Mouse (Mus musculus) hindbrain, embryonic 12.5 days (tissue): ENCODE measurements at regions not wholly inside any gene's neighbourhood (a gene's known extent, or its start where the extent isn't known, plus 50 kb on each side); places are given as distances from the start of the nearest gene placed in this dataset.

ENCODE experiments used
- ATAC-seq: fragments of 200-750 bp; cut with Nextera tagmentation; 2 replicates; pipeline ENCODE4 v1.8.0; 2017; ENCODE audit warnings: moderate TSS enrichment; ENCODE audit not compliant: low FRiP score
- H3K27ac ChIP-seq: fragments of 300-500 bp; sonication (generic); 2 replicates; pipeline ENCODE4 v1.5.1; 2016; ENCODE audit warnings: mild to moderate bottlenecking
- H3K27me3 ChIP-seq: fragments of 300-500 bp; sonication (generic); 2 replicates; pipeline ENCODE4 v1.6.1; 2016; ENCODE audit warnings: mild to moderate bottlenecking
- H3K36me3 ChIP-seq: fragments of 300-500 bp; sonication (generic); 2 replicates; pipeline ENCODE4 v1.6.1; 2016; ENCODE audit warnings: mild to moderate bottlenecking
- H3K4me1 ChIP-seq: fragments of 300-500 bp; sonication (generic); 2 replicates; pipeline ENCODE4 v1.6.1; 2016
- H3K4me2 ChIP-seq: fragments of 300-500 bp; sonication (generic); replicated peaks from 2 replicates; pipeline ENCODE4 v1.6.1; 2016; ENCODE audit warnings: mild to moderate bottlenecking
- H3K4me3 ChIP-seq: fragments of 300-500 bp; sonication (generic); 2 replicates; pipeline ENCODE4 v1.5.1; 2016; ENCODE audit warnings: mild to moderate bottlenecking
- H3K9ac ChIP-seq: fragments of 300-500 bp; sonication (generic); 2 replicates; pipeline ENCODE4 v1.6.1; 2016; ENCODE audit warnings: mild to moderate bottlenecking, moderate library complexity
- H3K9me3 ChIP-seq: fragments of 300-500 bp; sonication (generic); replicated peaks from 2 replicates; pipeline ENCODE4 v1.6.1; 2016; ENCODE audit warnings: mild to moderate bottlenecking
- WGBS: fragments of 180-500 bp; shearing (Covaris S2); methylation state at CpG from one replicate; pipeline ENCODE4 v1.1.7; 2016; 5-methylcytosine and 5-hydroxymethylcytosine counted together

DNA sequence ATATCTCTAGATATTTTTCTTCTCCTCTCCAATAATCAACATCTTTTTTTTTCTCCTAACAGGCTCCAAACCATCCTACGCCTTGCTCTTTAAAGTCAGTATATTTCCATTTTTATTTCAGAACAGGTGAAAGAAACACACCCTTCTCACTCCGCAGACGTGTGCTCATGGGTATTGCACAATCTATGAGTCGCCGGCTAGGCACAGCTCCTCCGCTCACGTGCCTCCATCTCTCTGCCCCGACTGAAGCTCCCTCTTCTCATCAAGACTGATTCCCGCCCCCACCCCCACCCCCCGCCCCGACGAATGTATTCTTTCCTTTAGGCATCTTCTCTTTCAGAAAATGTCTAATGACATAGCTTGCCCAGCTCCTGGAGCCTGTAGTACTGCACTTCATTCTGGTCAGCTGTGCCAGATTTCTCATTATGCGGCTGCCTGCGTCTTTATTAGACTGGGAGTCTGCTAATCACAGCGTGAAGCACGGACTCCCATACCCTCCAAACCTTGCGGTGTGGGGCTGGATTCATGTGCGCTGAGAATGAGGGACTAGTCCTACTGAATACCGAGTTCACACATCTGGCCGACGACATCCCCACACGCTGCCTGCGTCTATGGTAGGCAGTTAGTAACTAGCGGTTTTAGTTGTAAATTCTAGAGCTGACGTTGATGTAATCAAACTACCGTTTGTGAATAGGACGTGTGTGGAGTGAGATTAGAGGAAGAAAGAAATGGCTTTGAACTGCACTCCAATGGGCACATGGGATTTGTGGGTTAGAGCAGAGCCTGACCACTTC is 327.9 kb downstream of the Adamts20 start:
- peaks cover 7% of the 10 kb centered on the region; the same call in 1 of the 2 replicates for H3K4me1 ChIP-seq
- H3K4me2 ChIP-seq, result peak overlapping the region; percentile 30
- peak; percentile 77 for ATAC-seq
- no peaks in the 10 kb centered on the region for H3K36me3 ChIP-seq
- peaks cover 4% of the 10 kb centered on the region; the same call in 1 of the 2 replicates for H3K9me3 ChIP-seq
- H3K4me3 ChIP-seq, result no peak overlapping the region
- no peaks in the 10 kb centered on the region for H3K27me3 ChIP-seq
- 66% methylated on average over 27 of the region's 27 CpGs for WGBS
- H3K9ac ChIP-seq, result no peak overlapping the region
- H3K27ac ChIP-seq, result peak overlapping the region; percentile 17; the same call in 1 of the 2 replicates

DNA sequence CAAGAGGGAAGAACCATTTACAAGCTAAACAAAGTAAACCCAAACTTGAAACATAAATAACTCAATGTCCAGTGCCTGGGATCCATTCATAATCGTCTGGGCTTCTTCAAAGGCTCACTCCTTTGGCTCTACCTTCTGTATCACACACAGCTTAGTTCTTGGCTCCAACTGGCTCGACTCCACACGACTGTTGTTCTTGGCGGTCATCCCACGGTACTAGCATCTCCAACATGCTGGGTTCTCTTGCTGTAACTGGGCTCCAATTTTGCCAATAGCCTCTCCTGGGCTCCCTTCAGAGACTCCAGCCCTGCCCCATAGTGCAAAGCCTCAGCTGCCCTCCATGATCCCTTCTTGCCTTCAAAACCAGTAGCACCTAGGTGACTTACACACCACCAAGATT is 352.4 kb downstream of the Adamts20 start:
- WGBS, result 82% methylated on average over 5 of the region's 5 CpGs
- no peaks in the 10 kb centered on the region for H3K27me3 ChIP-seq
- H3K9ac ChIP-seq, result no peak overlapping the region
- ATAC-seq, result no peak
- H3K9me3 ChIP-seq, result 0 out of 2 replicates have a peak, but pooled peaks cover 4% of the 10 kb centered on the region
- H3K27ac ChIP-seq, result no peak overlapping the region
- H3K4me1 ChIP-seq, result no peaks in the 10 kb centered on the region
- no peak overlapping the region for H3K4me2 ChIP-seq
- no peaks in the 10 kb centered on the region for H3K36me3 ChIP-seq
- H3K4me3 ChIP-seq, result no peak overlapping the region

- WGBS, result 42% methylated on average over 2 of the region's 2 CpGs
- H3K9ac ChIP-seq, result no peak overlapping the region
- H3K4me3 ChIP-seq, result no peak overlapping the region
- no peak overlapping the region for H3K27ac ChIP-seq
- no peak overlapping the region for H3K4me2 ChIP-seq
- no peaks in the 10 kb centered on the region for H3K4me1 ChIP-seq
- H3K36me3 ChIP-seq, result no peaks in the 10 kb centered on the region
- H3K9me3 ChIP-seq, result 0 out of 2 replicates have a peak, but pooled peaks cover 4% of the 10 kb centered on the region
- no peaks in the 10 kb centered on the region for H3K27me3 ChIP-seq
- no peak for ATAC-seq
Measured at GRCm38 (mm10) chr15:94107186-94107716, 358.0 kb downstream of the Adamts20 start.

- H3K4me2 ChIP-seq, result no peak overlapping the region
- no peak overlapping the region for H3K9ac ChIP-seq
- H3K9me3 ChIP-seq, result no peaks in the 10 kb centered on the region
- no peaks in the 10 kb centered on the region for H3K27me3 ChIP-seq
- no peaks in the 10 kb centered on the region for H3K4me1 ChIP-seq
- no peak for ATAC-seq
- H3K36me3 ChIP-seq, result no peaks in the 10 kb centered on the region
- H3K4me3 ChIP-seq, result no peak overlapping the region
- 82% methylated on average over 5 of the region's 5 CpGs for WGBS
- no peak overlapping the region for H3K27ac ChIP-seq
Measured at GRCm38 (mm10) chr15:94090644-94091043, 374.6 kb downstream of the Adamts20 start.

- ATAC-seq, result no peak
- no peaks in the 10 kb centered on the region for H3K36me3 ChIP-seq
- H3K4me1 ChIP-seq, result no peaks in the 10 kb centered on the region
- H3K4me2 ChIP-seq, result no peak overlapping the region
- 59% methylated on average over 6 of the region's 6 CpGs for WGBS
- H3K4me3 ChIP-seq, result no peak overlapping the region
- H3K27me3 ChIP-seq, result no peaks in the 10 kb centered on the region
- no peaks in the 10 kb centered on the region for H3K9me3 ChIP-seq
- no peak overlapping the region for H3K27ac ChIP-seq
- no peak overlapping the region for H3K9ac ChIP-seq
Measured at GRCm38 (mm10) chr15:94089856-94090255, 375.4 kb downstream of the Adamts20 start.

DNA sequence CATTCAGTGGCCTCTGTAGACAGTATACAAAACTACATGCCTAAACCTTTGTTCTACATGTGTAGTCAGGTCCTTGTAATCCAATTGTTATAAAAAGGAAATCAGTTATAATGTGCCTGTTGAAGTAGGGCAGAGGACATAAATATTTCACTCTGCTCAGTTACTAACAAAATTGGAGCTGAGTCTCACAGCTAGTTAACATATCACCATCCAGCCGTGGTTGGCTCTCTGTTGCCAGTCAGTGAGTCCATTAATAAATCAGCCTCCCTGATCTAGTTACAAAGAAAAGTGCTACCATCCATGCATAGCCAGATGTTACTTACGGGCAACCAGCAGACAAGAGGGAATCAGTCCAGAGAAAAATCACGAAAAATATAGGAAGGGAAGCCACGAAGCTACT is 382.8 kb downstream of the Adamts20 start:
- ATAC-seq, result no peak
- no peak overlapping the region for H3K4me2 ChIP-seq
- 83% methylated on average over 4 of the region's 4 CpGs for WGBS
- no peak overlapping the region for H3K9ac ChIP-seq
- no peaks in the 10 kb centered on the region for H3K36me3 ChIP-seq
- H3K27me3 ChIP-seq, result no peaks in the 10 kb centered on the region
- no peak overlapping the region for H3K27ac ChIP-seq
- no peaks in the 10 kb centered on the region for H3K9me3 ChIP-seq
- H3K4me3 ChIP-seq, result no peak overlapping the region
- H3K4me1 ChIP-seq, result no peaks in the 10 kb centered on the region

- no peaks in the 10 kb centered on the region for H3K36me3 ChIP-seq
- no peak overlapping the region for H3K4me3 ChIP-seq
- H3K27me3 ChIP-seq, result no peaks in the 10 kb centered on the region
- no peak overlapping the region for H3K27ac ChIP-seq
- H3K9me3 ChIP-seq, result no peaks in the 10 kb centered on the region
- no peak overlapping the region for H3K4me2 ChIP-seq
- 89% methylated on average over 6 of the region's 6 CpGs for WGBS
- no peaks in the 10 kb centered on the region for H3K4me1 ChIP-seq
- ATAC-seq, result no peak
- H3K9ac ChIP-seq, result no peak overlapping the region
Measured at GRCm38 (mm10) chr15:94077056-94077455, 388.2 kb downstream of the Adamts20 start.

DNA sequence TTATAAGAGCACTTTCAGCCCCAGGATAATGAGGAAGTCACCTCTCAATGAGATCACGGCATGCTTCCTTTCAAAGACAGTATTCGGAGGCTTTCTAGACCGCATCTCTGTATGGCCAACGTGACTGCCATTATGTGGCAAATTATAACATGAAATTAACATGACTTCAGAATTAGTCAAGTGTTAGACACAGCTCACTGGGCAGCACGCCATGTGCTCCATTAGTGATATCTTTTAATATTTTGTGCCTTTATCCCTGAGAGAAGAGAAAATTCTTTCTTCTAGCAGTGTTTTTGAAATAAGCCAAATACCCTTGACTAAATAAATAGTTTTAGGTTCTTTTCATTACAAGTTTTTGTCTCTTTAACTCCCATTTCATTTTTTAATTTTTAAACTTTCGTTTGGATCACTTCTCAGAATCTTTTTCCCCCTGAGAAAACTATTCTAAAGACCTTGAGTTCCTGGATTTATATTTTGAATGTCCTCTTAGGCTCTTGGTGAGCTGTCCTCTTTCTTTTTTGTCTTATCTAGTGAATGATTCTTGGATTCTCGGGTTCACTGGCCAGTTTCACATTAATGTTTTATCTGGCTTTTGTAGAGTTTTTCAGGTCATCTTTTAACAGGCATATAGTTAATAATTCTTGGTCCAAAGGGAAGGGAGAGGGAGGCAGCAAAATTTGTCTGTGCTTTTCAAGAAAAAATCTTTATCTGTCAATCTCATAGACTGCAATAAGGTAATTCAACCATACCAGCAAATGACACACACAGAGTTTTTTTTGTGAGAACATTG is 390.9 kb downstream of the Adamts20 start:
- H3K27me3 ChIP-seq, result no peaks in the 10 kb centered on the region
- 74% methylated on average over 7 of the region's 7 CpGs for WGBS
- H3K4me2 ChIP-seq, result no peak overlapping the region
- H3K4me3 ChIP-seq, result no peak overlapping the region
- no peaks in the 10 kb centered on the region for H3K9me3 ChIP-seq
- no peaks in the 10 kb centered on the region for H3K4me1 ChIP-seq
- H3K9ac ChIP-seq, result no peak overlapping the region
- ATAC-seq, result no peak
- H3K36me3 ChIP-seq, result no peaks in the 10 kb centered on the region
- H3K27ac ChIP-seq, result no peak overlapping the region

GRCm38 (mm10) chr15:94067721-94068120 is 397.5 kb downstream of the Adamts20 start:
- Histone ChIP-seq H3K9me3 (no peaks in the 10 kb centered on the region), H3K9ac (no peak overlapping the region), H3K36me3 (no peaks in the 10 kb centered on the region), H3K4me1 (no peaks in the 10 kb centered on the region), H3K4me2 (no peak overlapping the region), H3K27me3 (no peaks in the 10 kb centered on the region), H3K4me3 (no peak overlapping the region), H3K27ac (no peak overlapping the region)
- no peak for ATAC-seq
- WGBS, result 87% methylated on average over 3 of the region's 3 CpGs

DNA sequence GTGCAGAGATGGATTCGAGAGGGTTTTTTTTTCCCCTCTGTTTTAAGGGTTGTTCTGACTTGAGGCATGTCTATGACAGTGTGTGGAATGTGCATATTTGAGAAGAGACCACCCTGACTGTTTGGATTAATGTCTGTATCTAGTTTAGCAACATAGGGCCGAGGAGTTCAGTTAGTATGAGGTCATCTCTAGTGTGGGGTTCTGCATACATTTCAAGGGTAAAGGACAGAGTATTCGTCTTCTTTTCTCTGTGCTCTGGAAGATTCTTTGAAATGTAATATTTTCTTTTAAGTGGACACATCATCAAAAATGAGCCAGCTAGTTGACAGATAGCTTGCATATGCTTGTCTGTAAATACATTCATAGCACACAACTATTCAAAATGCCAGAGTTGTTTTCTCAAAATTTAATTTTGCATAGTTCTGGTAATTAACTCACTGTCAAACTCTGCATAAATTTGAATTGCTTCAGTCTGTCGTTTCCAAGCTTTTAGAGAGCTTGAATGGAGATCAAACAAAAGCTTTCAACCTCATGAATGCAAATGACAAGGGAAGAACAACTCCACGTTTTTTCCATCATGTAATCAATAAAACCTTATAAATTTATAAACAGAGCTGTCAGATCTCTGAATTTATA is 415.5 kb downstream of the Adamts20 start:
- Histone ChIP-seq H3K27ac (no peak overlapping the region), H3K9me3 (no peaks in the 10 kb centered on the region), H3K9ac (no peak overlapping the region), H3K36me3 (no peaks in the 10 kb centered on the region), H3K4me2 (no peak overlapping the region), H3K27me3 (no peaks in the 10 kb centered on the region), H3K4me1 (no peaks in the 10 kb centered on the region), H3K4me3 (no peak overlapping the region)
- ATAC-seq, result no peak
- 41% methylated on average over 5 of the region's 5 CpGs for WGBS

DNA sequence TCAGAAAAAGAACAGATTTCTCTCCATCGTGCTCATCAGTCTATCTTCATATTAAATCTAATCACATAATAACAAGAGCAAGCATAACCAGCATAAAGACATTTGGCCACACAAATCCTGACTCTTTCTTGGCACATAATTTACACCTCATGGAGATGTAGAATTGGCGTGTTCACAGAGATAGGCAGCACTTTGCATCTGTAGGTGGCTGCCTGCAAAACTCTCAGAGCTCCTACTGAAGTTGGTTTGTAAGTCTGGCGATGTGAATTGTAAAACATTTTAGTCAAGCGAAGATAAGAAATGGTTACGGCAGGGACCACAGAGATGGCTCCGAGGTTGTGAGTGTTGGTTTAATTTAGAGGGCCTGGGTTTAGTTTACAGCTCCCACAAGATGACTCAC is 419.0 kb downstream of the Adamts20 start:
- Histone ChIP-seq H3K27me3 (no peaks in the 10 kb centered on the region), H3K4me1 (no peaks in the 10 kb centered on the region), H3K9ac (no peak overlapping the region), H3K9me3 (no peaks in the 10 kb centered on the region), H3K4me2 (no peak overlapping the region), H3K36me3 (no peaks in the 10 kb centered on the region), H3K27ac (no peak overlapping the region), H3K4me3 (no peak overlapping the region)
- no peak for ATAC-seq
- 90% methylated on average over 6 of the region's 6 CpGs for WGBS

GRCm38 (mm10) chr15:94045131-94045756 is 420.0 kb downstream of the Adamts20 start:
- 80% methylated on average over 18 of the region's 18 CpGs for WGBS
- no peak overlapping the region for H3K4me3 ChIP-seq
- H3K9ac ChIP-seq, result no peak overlapping the region
- no peak overlapping the region for H3K4me2 ChIP-seq
- no peaks in the 10 kb centered on the region for H3K4me1 ChIP-seq
- H3K27ac ChIP-seq, result no peak overlapping the region
- no peak for ATAC-seq
- no peaks in the 10 kb centered on the region for H3K9me3 ChIP-seq
- H3K27me3 ChIP-seq, result no peaks in the 10 kb centered on the region
- no peaks in the 10 kb centered on the region for H3K36me3 ChIP-seq
